Mouse (Mus musculus): ENCODE measurements around the gene Cabp1. TPM values are rescaled to one million over a fixed set of nuclear protein-coding genes. Genes with fewer than 3 reads are reported as not detected.

The Cabp1 gene
- total and polyA plus RNA-seq, 3 experiments = 0.35 to 1.7 TPM; not detected in 1

GRCm38 (mm10) chr5:115150991-115151390 is 43.2 kb downstream of the Cabp1 start:
- Histone ChIP-seq H3K9ac (ENCODE audit: control insufficient read depth, low read depth, low read length, poor library complexity, severe bottlenecking) (no peak overlapping the region), H3K36me3 (ENCODE audit: control insufficient read depth in 1 of 2, insufficient read depth in 2 of 2, low read length in 2 of 2) (peaks cover 18 to 26% of the 10 kb centered on the region in 2 experiments), H3K27ac (ENCODE audit: control insufficient read depth, low read depth, low read length) (no peak overlapping the region), H3K9me3 (replicated peaks; ENCODE audit: insufficient read depth, low read length) (no peaks in the 10 kb centered on the region), H3K79me2 (ENCODE audit: control insufficient read depth, insufficient read depth, low read length, poor library complexity) (peaks cover 38% of the 10 kb centered on the region), H3K27me3 (ENCODE audit: control insufficient read depth in 1 of 2, insufficient read depth in 2 of 2, low read length in 2 of 2) (no peaks in the 10 kb centered on the region), H3K4me1 (ENCODE audit: control insufficient read depth in 1 of 2, insufficient read depth in 2 of 2, low read length in 2 of 2) (peaks cover 7 to 16% of the 10 kb centered on the region in 2 experiments), H3K4me3 (ENCODE audit: control insufficient read depth in 1 of 2, insufficient read depth in 1 of 2, low read depth in 2 of 2, low read length in 2 of 2) (no peak overlapping the region)
- TF ChIP-seq BHLHE40 (IDR thresholded peaks at IDR 0.05; ENCODE audit: borderline replicate concordance, low read depth, low read length) (no peak), TAL1 (IDR thresholded peaks at IDR 0.05; ENCODE audit: low read length) (no peak), MEF2A (IDR thresholded peaks at IDR 0.05; ENCODE audit: extremely low read depth, insufficient replicate concordance, low read depth, low read length, poor library complexity, severe bottlenecking) (no peak), MAX (IDR thresholded peaks at IDR 0.05; ENCODE audit: low read length) (no peak), MAFK (IDR thresholded peaks at IDR 0.05; ENCODE audit: borderline replicate concordance, low read depth, low read length) (no peak), ZKSCAN1 (IDR thresholded peaks at IDR 0.05; ENCODE audit: low read depth, low read length) (no peak), ELF1 (IDR thresholded peaks at IDR 0.05; ENCODE audit: low read depth, low read length) (no peak), E2F4 (IDR thresholded peaks at IDR 0.05; ENCODE audit: borderline replicate concordance, low read depth, low read length) (no peak), USF1 (IDR thresholded peaks at IDR 0.05; ENCODE audit: low read depth, low read length) (no peak), GATA1 (IDR thresholded peaks at IDR 0.05; ENCODE audit: low read depth, low read length) (no peak), SIN3A (IDR thresholded peaks at IDR 0.05; ENCODE audit: low read length) (no peak), UBTF (IDR thresholded peaks at IDR 0.05; ENCODE audit: borderline replicate concordance, insufficient read depth, low read depth, low read length) (no peak), MAZ (IDR thresholded peaks at IDR 0.05; ENCODE audit: low read depth, low read length) (no peak), ZNF384 (IDR thresholded peaks at IDR 0.05; ENCODE audit: low read depth, low read length) (no peak), EP300 (IDR thresholded peaks at IDR 0.05; ENCODE audit: low read depth in 1 of 2, low read length in 2 of 2) (no peak), JUND (IDR thresholded peaks at IDR 0.05; ENCODE audit: low read depth, low read length) (no peak), RAD21 (IDR thresholded peaks at IDR 0.05; ENCODE audit: low read depth, low read length) (no peak), ZC3H11A (IDR thresholded peaks at IDR 0.05; ENCODE audit: low read depth, low read length) (no peak), NRF1 (IDR thresholded peaks at IDR 0.05; ENCODE audit: insufficient read depth, low read depth, low read length, poor library complexity, severe bottlenecking) (no peak), KAT2A (conservative IDR thresholded peaks at IDR 0.05; ENCODE audit: low read depth, low read length) (no peak)
- no peak for DNase-seq (ENCODE audit: low read depth, low spot score)

Data from MEL (cell line).